Mouse (Mus musculus) intestine, postnatal 0 days (tissue): ENCODE measurements at regions not wholly inside any gene's neighbourhood (a gene's known extent, or its start where the extent isn't known, plus 50 kb on each side); places are given as distances from the start of the nearest gene placed in this dataset.

Experiments used
- ATAC-seq: fragments of 200-750 bp; cut with Nextera tagmentation; 2 replicates; pipeline ENCODE4 v1.8.0; 2017; ENCODE audit warnings: mild to moderate bottlenecking, moderate TSS enrichment, moderate library complexity
- H3K27ac ChIP-seq: fragments of 300-500 bp; sonication (generic); 2 replicates; pipeline ENCODE4 v1.5.1; 2014; ENCODE audit warnings: mild to moderate bottlenecking, low read depth, low read length, moderate library complexity
- H3K27me3 ChIP-seq: fragments of 300-500 bp; sonication (generic); replicated peaks from 2 replicates; pipeline ENCODE4 v1.6.1; 2014; ENCODE audit warnings: low read length, mixed read lengths; ENCODE audit not compliant: control insufficient read depth, insufficient read depth
- H3K36me3 ChIP-seq: fragments of 300-500 bp; sonication (generic); 2 replicates; pipeline ENCODE4 v1.6.1; 2014; ENCODE audit warnings: mild to moderate bottlenecking, moderate library complexity; ENCODE audit not compliant: control insufficient read depth, insufficient read depth
- H3K4me1 ChIP-seq: fragments of 300-500 bp; sonication (generic); replicated peaks from 2 replicates; pipeline ENCODE4 v1.6.1; 2014; ENCODE audit warnings: antibody characterized with exemption, low read length, mixed read lengths; ENCODE audit not compliant: control insufficient read depth, insufficient read depth
- H3K4me2 ChIP-seq: fragments of 300-500 bp; sonication (generic); replicated peaks from 2 replicates; pipeline ENCODE4 v1.6.1; 2014; ENCODE audit warnings: low read depth, mild to moderate bottlenecking, moderate library complexity
- H3K4me3 ChIP-seq: fragments of 300-500 bp; sonication (generic); 2 replicates; pipeline ENCODE4 v1.5.1; 2014; ENCODE audit warnings: low read depth, low read length
- H3K9ac ChIP-seq: fragments of 300-500 bp; sonication (generic); 2 replicates; pipeline ENCODE4 v1.6.1; 2014; ENCODE audit warnings: mild to moderate bottlenecking, low read depth, low read length
- H3K9me3 ChIP-seq: fragments of 300-500 bp; sonication (generic); 2 replicates; pipeline ENCODE4 v1.6.1; 2016; ENCODE audit warnings: mixed run types; ENCODE audit not compliant: control insufficient read depth
- CTCF ChIP-seq: sonication (generic); IDR thresholded peaks from 2 replicates; pipeline ENCODE4 v1.5.1; 2016; ENCODE audit warnings: low read depth, mild to moderate bottlenecking, control low read depth, antibody characterized with exemption, moderate library complexity
- WGBS: fragments of 180-500 bp; shearing (Covaris S2); extraction: QIAGEN DNeasy Blood & Tissue Kit; methylation state at CpG from one replicate; pipeline ENCODE4 v1.1.7; 2014; 5-methylcytosine and 5-hydroxymethylcytosine counted together

DNA sequence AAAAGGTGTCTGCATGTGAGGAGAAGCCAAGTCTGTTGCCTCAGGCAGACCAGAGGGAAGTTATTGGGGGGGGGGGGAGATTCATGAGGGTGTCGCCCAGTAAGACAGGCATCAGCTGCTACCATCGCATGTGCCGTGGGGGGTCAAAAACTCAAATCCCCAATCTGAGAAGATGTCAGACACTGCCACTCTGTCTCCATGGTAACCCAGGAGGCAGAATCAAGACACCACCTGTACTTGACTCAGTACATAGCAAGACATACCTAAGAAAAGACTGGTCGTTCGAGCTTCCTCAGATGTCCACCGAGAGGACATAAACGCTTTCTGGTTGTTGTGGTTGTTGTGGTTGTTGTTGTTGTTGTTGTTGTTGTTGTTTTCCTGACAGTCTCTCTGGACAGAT is 418.1 kb downstream of the Plekhb2 start:
- H3K27ac ChIP-seq = no peak overlapping the region
- ATAC-seq = no peak
- WGBS = 73% methylated on average over 7 of the region's 7 CpGs
- H3K4me2 ChIP-seq = no peak overlapping the region
- TF ChIP-seq CTCF = no peak
- no peaks in the 10 kb centered on the region for H3K4me1 ChIP-seq
- H3K4me3 ChIP-seq = no peak overlapping the region
- no peaks in the 10 kb centered on the region for H3K27me3 ChIP-seq
- H3K9ac ChIP-seq = no peak overlapping the region
- no peaks in the 10 kb centered on the region for H3K9me3 ChIP-seq
- no peaks in the 10 kb centered on the region for H3K36me3 ChIP-seq

DNA sequence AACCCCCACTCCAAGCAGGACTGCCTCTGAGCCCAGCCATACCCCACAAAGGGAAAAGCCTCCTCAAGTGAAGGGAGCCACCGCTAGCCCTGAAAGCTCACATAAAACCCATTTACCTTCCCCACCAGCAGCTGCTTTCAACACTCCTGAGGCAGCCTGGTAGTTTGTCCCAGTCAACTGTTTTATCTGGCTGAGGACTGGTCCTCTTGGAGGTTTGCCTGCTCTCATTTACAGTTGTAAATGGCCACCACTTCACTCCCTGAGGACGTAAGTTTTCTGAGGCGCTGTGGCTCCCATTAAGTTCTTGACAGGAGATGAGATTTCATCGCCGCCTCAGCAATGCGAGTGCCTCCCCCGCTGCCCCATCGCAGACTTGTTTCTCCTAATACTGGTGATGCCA is 425.2 kb downstream of the Plekhb2 start:
- Histone ChIP-seq H3K36me3 (no peaks in the 10 kb centered on the region), H3K9ac (no peak overlapping the region), H3K4me2 (no peak overlapping the region), H3K27ac (no peak overlapping the region), H3K9me3 (no peaks in the 10 kb centered on the region), H3K4me3 (no peak overlapping the region), H3K27me3 (no peaks in the 10 kb centered on the region), H3K4me1 (no peaks in the 10 kb centered on the region)
- TF ChIP-seq CTCF = no peak
- 90% methylated on average over 8 of the region's 8 CpGs for WGBS
- ATAC-seq = no peak
